Mouse (Mus musculus): ENCODE measurements at regions not wholly inside any gene's neighbourhood (a gene's known extent, or its start where the extent isn't known, plus 50 kb on each side); places are given as distances from the start of the nearest gene placed in this dataset.

- H3K27me3 ChIP-seq, result no peaks in the 10 kb centered on the region
- no peaks in the 10 kb centered on the region for H3K9me3 ChIP-seq (replicated peaks)
- H3K27ac ChIP-seq (replicated peaks), result no peak overlapping the region
- no peak overlapping the region for H3K9ac ChIP-seq
- no peak overlapping the region for H3K4me2 ChIP-seq
- whole genome bisulfite sequencing (ENCODE audit: insufficient replicate concordance), result 57% methylated on average over 6 of the region's 6 CpGs
- H3K4me3 ChIP-seq (replicated peaks), result no peak overlapping the region
- no peaks in the 10 kb centered on the region for H3K36me3 ChIP-seq (replicated peaks)
- ATAC-seq (ENCODE audit: insufficient read depth), result no peak
- no peaks in the 10 kb centered on the region for H3K4me1 ChIP-seq (replicated peaks)
Measured at GRCm38 (mm10) chr3:57972469-57973245, 124.8 kb upstream of the Pfn2 start.

DNA sequence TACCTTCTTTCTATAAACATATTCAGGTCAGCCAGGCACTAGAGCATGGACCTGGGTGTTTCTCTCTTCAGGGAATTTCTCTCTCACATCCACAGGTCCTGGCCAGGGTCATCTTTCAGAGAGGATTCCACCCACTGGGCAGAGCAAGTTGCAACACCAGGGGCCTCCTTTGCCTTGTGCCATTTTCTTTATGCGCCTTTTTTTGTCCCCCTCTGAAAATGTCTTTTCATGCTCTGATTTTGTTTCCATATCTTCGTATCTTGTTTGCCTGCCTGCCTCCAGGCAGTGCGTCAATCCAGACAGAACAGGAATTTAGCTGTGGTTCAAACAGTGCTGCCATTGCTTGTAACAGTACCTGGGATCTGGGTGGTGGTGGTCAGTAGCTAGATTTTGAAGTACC is 125.7 kb upstream of the Pfn2 start:
- Histone ChIP-seq H3K4me2 (no peak overlapping the region), H3K4me1 (replicated peaks) (no peaks in the 10 kb centered on the region), H3K27ac (replicated peaks) (no peak overlapping the region), H3K9ac (no peak overlapping the region), H3K27me3 (no peaks in the 10 kb centered on the region), H3K36me3 (replicated peaks) (no peaks in the 10 kb centered on the region), H3K9me3 (replicated peaks) (no peaks in the 10 kb centered on the region), H3K4me3 (replicated peaks) (no peak overlapping the region)
- WGBS (ENCODE audit: insufficient replicate concordance), result 62% methylated on average over 3 of the region's 3 CpGs
- no peak for ATAC-seq (ENCODE audit: insufficient read depth)

DNA sequence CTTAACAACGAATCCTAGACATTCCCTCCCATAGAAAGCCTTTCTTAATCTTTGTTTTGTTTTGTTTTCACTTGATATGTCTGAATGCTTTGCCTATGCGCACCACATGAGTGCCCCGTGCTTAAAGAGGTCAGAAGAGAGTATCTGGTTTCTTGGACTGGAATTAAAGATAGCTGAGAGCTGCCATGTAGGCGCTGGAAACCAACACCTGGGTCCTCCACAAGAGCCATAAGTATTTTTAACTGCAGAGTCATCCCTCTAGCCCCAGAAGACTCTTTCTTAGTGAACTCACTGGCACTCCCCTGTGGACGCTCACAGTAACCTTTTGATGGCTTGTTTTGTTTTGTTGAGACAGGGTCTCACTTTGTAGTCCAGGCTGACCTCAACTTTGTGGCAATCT is 127.5 kb upstream of the Pfn2 start:
- no peak for ATAC-seq (ENCODE audit: insufficient read depth)
- no peak overlapping the region for H3K4me2 ChIP-seq
- H3K27me3 ChIP-seq, result no peaks in the 10 kb centered on the region
- no peak overlapping the region for H3K4me3 ChIP-seq (replicated peaks)
- 44% methylated on average over 5 of the region's 5 CpGs for WGBS (ENCODE audit: insufficient replicate concordance)
- no peaks in the 10 kb centered on the region for H3K4me1 ChIP-seq (replicated peaks)
- no peaks in the 10 kb centered on the region for H3K36me3 ChIP-seq (replicated peaks)
- no peaks in the 10 kb centered on the region for H3K9me3 ChIP-seq (replicated peaks)
- H3K27ac ChIP-seq (replicated peaks), result no peak overlapping the region
- H3K9ac ChIP-seq, result no peak overlapping the region

DNA sequence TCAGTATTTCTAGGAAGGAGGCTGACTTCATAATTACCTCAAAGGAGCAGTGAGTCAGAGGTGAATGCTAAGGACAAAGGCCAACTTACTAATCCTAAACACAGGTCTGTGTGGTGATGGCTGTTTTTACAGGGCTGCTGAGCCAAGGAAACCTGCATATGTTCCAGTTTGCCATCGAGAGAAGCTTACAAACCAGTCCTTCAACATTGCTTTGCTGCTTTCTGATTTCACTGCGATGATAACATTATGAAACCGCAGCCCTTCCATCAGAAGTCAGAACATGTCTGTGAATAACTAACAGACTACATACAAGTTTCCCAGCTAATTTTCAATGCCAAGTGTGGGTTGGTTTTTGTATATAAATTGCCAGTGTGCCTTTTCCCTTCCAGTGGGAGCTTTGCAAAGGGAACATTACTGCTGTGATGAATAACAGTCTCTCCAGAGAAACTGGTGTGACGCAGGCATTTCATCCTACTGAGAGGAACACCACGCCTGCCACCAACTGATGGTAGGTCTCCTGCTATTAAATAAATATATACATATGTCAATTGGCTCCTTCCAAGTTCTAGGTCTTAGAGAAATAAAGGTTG is 128.9 kb upstream of the Pfn2 start:
- 78% methylated on average over 5 of the region's 5 CpGs for WGBS (ENCODE audit: insufficient replicate concordance)
- Histone ChIP-seq H3K9ac (no peak overlapping the region), H3K27ac (replicated peaks) (no peak overlapping the region), H3K4me2 (no peak overlapping the region), H3K4me1 (replicated peaks) (no peaks in the 10 kb centered on the region), H3K4me3 (replicated peaks) (no peak overlapping the region), H3K9me3 (replicated peaks) (no peaks in the 10 kb centered on the region), H3K27me3 (no peaks in the 10 kb centered on the region), H3K36me3 (replicated peaks) (no peaks in the 10 kb centered on the region)
- ATAC-seq (ENCODE audit: insufficient read depth), result no peak

- 45% methylated on average over 3 of the region's 3 CpGs for WGBS (ENCODE audit: insufficient replicate concordance)
Measured at GRCm38 (mm10) chr3:57988175-57988574, 140.3 kb upstream of the Pfn2 start.

GRCm38 (mm10) chr3:57990738-57991137 is 142.9 kb upstream of the Pfn2 start:
- Histone ChIP-seq H3K4me3 (replicated peaks) (no peak overlapping the region), H3K27me3 (no peaks in the 10 kb centered on the region), H3K9me3 (replicated peaks) (no peaks in the 10 kb centered on the region), H3K9ac (no peak overlapping the region), H3K36me3 (replicated peaks) (no peaks in the 10 kb centered on the region), H3K4me1 (replicated peaks) (no peaks in the 10 kb centered on the region), H3K27ac (replicated peaks) (no peak overlapping the region), H3K4me2 (no peak overlapping the region)
- ATAC-seq (ENCODE audit: insufficient read depth), result no peak
- 59% methylated on average over 1 of the region's 1 CpGs for WGBS (ENCODE audit: insufficient replicate concordance)

More at GRCm38 (mm10) chr3:57988175-57988574, 140.3 kb upstream of the Pfn2 start:
- ATAC-seq (ENCODE audit: insufficient read depth), result no peak
- H3K9me3 ChIP-seq (replicated peaks), result no peaks in the 10 kb centered on the region
- H3K27me3 ChIP-seq, result no peaks in the 10 kb centered on the region
- no peak overlapping the region for H3K4me2 ChIP-seq
- H3K27ac ChIP-seq (replicated peaks), result no peak overlapping the region
- no peak overlapping the region for H3K4me3 ChIP-seq (replicated peaks)
- H3K4me1 ChIP-seq (replicated peaks), result no peaks in the 10 kb centered on the region
- no peaks in the 10 kb centered on the region for H3K36me3 ChIP-seq (replicated peaks)
- no peak overlapping the region for H3K9ac ChIP-seq

DNA sequence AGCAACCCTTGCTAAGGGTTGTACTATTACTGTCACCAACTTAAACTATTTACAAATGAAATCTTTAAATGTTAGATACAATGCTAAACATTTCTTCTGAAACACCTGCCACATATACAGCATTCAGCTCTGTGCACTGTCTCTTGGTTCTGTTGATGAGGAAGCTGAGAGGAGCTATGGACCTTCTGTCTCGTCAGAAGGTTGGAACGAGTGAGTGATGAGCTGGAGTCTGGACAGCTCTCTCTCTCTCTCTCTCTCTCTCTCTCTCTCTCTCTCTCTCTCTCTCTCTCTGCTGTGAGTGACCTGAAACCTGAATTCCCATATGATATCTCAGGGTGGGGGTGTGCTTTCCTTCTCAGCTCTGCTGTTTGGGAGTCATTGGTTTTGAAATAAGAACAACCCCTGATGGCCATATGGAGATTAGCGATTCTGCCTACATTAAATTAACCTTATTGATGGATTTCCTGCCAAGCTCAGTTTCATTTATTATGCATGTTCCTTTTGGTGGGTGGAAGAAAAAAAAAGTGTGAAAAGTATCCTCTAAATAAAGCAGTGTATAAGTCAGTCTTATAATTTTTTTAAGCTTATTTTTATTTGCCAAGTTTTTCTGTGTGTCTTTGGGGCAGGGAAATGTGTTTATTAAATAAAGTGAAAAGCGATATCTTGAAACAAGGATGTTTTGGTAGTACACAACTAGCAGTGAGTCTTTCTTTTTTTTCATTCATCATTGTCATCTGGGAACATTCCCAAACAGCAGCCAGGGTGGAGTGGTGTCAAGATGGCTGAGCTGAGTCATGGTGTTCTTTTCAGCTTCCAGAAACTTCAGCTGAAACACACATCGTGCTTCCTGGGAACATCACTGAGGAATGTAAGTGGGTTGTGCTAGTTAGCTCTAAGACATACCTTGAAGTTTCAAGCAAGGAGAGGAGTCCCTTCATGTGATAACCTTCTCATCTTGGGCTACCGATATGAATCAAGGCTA is 150.5 kb upstream of the Pfn2 start:
- H3K9me3 ChIP-seq (replicated peaks), result no peaks in the 10 kb centered on the region
- WGBS (ENCODE audit: insufficient replicate concordance), result 56% methylated on average over 6 of the region's 6 CpGs
- H3K27me3 ChIP-seq, result no peaks in the 10 kb centered on the region
- no peak for ATAC-seq (ENCODE audit: insufficient read depth)
- no peak overlapping the region for H3K4me2 ChIP-seq
- no peak overlapping the region for H3K27ac ChIP-seq (replicated peaks)
- H3K36me3 ChIP-seq (replicated peaks), result no peaks in the 10 kb centered on the region
- no peaks in the 10 kb centered on the region for H3K4me1 ChIP-seq (replicated peaks)
- H3K9ac ChIP-seq, result no peak overlapping the region
- no peak overlapping the region for H3K4me3 ChIP-seq (replicated peaks)

DNA sequence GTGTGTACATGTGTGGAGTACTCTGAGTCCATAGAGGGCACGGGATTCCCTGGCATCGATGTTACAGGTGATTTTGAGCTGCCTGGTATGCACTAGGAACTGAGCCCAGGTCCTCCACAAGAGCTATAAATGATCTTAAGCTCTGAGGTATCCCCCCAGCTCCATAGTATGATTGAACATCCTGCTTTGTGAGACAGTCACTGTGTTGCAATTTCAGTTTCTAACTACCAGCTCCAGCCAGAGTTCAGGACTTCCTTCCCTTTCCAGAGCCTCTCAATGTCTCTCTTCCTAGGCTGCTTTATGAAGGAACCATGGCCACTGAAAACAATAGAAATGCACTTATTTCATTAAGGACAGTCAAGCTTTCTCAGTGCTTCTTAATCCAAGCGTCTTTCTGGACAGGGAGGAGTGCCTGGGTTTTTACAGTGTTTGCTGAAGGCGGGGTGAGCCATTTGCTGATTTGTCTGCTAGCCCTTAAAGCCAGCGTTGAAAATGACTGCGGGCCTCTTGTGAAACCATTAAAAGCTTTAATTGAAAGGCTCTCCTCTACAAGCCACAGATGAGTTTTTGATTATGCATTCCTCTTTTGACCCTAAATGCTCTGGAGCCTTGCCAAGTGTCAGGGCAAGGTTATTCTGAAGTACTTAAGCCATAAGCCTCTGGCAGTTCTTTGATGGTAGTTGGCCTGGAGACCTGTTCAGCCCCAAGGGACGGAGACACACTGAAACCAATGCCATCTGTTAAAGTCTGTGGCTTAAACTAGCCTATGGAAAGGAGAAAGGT is 155.1 kb upstream of the Pfn2 start:
- Histone ChIP-seq H3K4me2 (no peak overlapping the region), H3K4me3 (replicated peaks) (no peak overlapping the region), H3K4me1 (replicated peaks) (no peaks in the 10 kb centered on the region), H3K9me3 (replicated peaks) (no peaks in the 10 kb centered on the region), H3K27ac (replicated peaks) (no peak overlapping the region), H3K36me3 (replicated peaks) (no peaks in the 10 kb centered on the region), H3K27me3 (no peaks in the 10 kb centered on the region), H3K9ac (no peak overlapping the region)
- ATAC-seq (ENCODE audit: insufficient read depth), result no peak
- WGBS (ENCODE audit: insufficient replicate concordance), result 58% methylated on average over 7 of the region's 7 CpGs

DNA sequence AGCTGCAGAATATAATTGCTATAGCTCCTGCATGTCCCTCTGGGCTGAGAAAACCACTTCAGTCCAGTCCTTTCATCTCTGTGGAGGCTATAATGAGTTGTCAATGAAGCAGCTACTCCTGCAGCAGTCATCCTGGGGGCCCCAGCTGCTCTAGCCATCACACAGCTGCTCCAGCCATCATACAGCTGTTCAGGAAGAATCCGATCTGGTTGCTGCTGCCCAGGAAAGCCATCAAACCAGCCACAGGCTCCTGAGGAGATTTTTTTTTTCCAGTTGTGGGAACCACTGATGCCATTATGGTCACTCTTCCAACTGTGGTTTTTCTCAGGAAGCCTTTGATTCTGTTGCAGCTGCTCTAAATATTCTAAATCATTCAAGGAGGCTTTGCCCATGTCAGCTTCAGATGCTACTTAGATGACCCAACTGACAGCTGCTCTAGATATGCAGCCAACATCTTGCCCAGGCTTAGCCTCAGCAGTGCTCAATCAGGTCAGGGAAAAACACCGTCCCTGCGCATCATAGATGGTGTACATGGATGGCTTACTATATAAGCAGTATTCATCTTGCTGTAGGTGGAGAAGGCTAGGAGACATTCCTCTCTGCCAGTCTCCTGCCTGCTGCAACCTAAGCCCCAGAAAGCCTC is 177.0 kb upstream of the Pfn2 start:
- Histone ChIP-seq H3K27ac (replicated peaks) (no peak overlapping the region), H3K9me3 (replicated peaks) (no peaks in the 10 kb centered on the region), H3K4me1 (replicated peaks) (no peaks in the 10 kb centered on the region), H3K4me3 (replicated peaks) (no peak overlapping the region), H3K36me3 (replicated peaks) (no peaks in the 10 kb centered on the region), H3K9ac (no peak overlapping the region), H3K27me3 (no peaks in the 10 kb centered on the region), H3K4me2 (no peak overlapping the region)
- no peak for ATAC-seq (ENCODE audit: insufficient read depth)
- 61% methylated on average over 3 of the region's 3 CpGs for WGBS (ENCODE audit: insufficient replicate concordance)

GRCm38 (mm10) chr3:58049618-58050017 is 201.7 kb upstream of the Pfn2 start:
- Histone ChIP-seq H3K27me3 (no peaks in the 10 kb centered on the region), H3K36me3 (replicated peaks) (no peaks in the 10 kb centered on the region), H3K4me2 (no peak overlapping the region), H3K4me1 (replicated peaks) (peaks cover 4% of the 10 kb centered on the region), H3K27ac (replicated peaks) (no peak overlapping the region), H3K9me3 (replicated peaks) (no peaks in the 10 kb centered on the region), H3K4me3 (replicated peaks) (no peak overlapping the region), H3K9ac (no peak overlapping the region)
- 59% methylated on average over 1 of the region's 1 CpGs for WGBS (ENCODE audit: insufficient replicate concordance)
- no peak for ATAC-seq (ENCODE audit: insufficient read depth)
